Mouse (Mus musculus): Measurements from ENCODE around the gene Ppip5k1. TPM values are rescaled to one million over a fixed set of nuclear protein-coding genes. Genes with fewer than 3 reads are reported as not detected.
"Not testable (repeated sequence)": the region's sequence is repeated elsewhere in the genome, so short reads cannot be mapped to it uniquely, and the experiment has no call there.

The Ppip5k1 gene
- 13.2 and 15.1 TPM in 2 replicates for polyA plus RNA-seq (2016; fragmentation: Nextera tagmentation; extraction: Ambion mirVana)

- H3K36me3 ChIP-seq: no peaks in the 10 kb centered on the region
- peak within 1 kb of the TSS; percentile 82 for H3K9ac ChIP-seq (replicated peaks)
- H3K27me3 ChIP-seq: peaks cover 28% of the 10 kb centered on the region
- ATAC-seq (ENCODE audit: low FRiP score, low read depth): peak; percentile 97
- H3K27ac ChIP-seq (replicated peaks): peak within 1 kb of the TSS; percentile 81
- under 1% methylated on average over 58 of the region's 58 CpGs for WGBS
- peak within 1 kb of the TSS; percentile 82 for H3K4me3 ChIP-seq
- H3K4me1 ChIP-seq: peaks cover 18% of the 10 kb centered on the region
- H3K9me3 ChIP-seq: no peaks in the 10 kb centered on the region
- H3K4me2 ChIP-seq (replicated peaks): peak within 1 kb of the TSS; percentile 73
Observed at GRCm38 (mm10) chr2:121354820-121355592, at the start of gene Ppip5k1. Gene Ppip5k1, minus strand, starts transcription at chr2:121355396.

- no peak for ATAC-seq (ENCODE audit: low FRiP score, low read depth)
- Histone ChIP-seq H3K4me3 (no peak overlapping the region), H3K27me3 (no peaks in the 10 kb centered on the region), H3K9me3 (no peaks in the 10 kb centered on the region; the same call in 1 of the 2 replicates), H3K9ac (replicated peaks) (no peak overlapping the region), H3K4me1 (no peaks in the 10 kb centered on the region), H3K27ac (replicated peaks) (no peak overlapping the region), H3K36me3 (no peaks in the 10 kb centered on the region), H3K4me2 (replicated peaks) (no peak overlapping the region)
Observed at GRCm38 (mm10) chr2:121403296-121403695, 48.1 kb upstream of the Ppip5k1 start.

- WGBS: 14% methylated on average over 8 of the region's 8 CpGs
Observed at GRCm38 (mm10) chr2:121396624-121397023, 41.4 kb upstream of the Ppip5k1 start.

GRCm38 (mm10) chr2:121386961-121387575, 31.9 kb upstream of the Ppip5k1 start, which contains the start of gene Strc:
Gene Strc, minus strand, starts transcription at chr2:121387168.
- H3K9ac ChIP-seq (replicated peaks); H3K4me3 ChIP-seq; H3K4me1 ChIP-seq; ATAC-seq (ENCODE audit: low FRiP score, low read depth); H3K27ac ChIP-seq (replicated peaks); H3K4me2 ChIP-seq (replicated peaks); H3K9me3 ChIP-seq; H3K36me3 ChIP-seq; H3K27me3 ChIP-seq: not testable (repeated sequence)
- 96% methylated on average over 17 of the region's 17 CpGs for WGBS

More at GRCm38 (mm10) chr2:121396624-121397023, 41.4 kb upstream of the Ppip5k1 start:
- no peak for ATAC-seq (ENCODE audit: low FRiP score, low read depth)
- no peak overlapping the region for H3K4me2 ChIP-seq (replicated peaks)
- no peaks in the 10 kb centered on the region for H3K27me3 ChIP-seq
- H3K4me1 ChIP-seq: no peaks in the 10 kb centered on the region
- no peak overlapping the region for H3K4me3 ChIP-seq
- no peak overlapping the region for H3K9ac ChIP-seq (replicated peaks)
- no peaks in the 10 kb centered on the region for H3K36me3 ChIP-seq
- H3K9me3 ChIP-seq: no peaks in the 10 kb centered on the region
- H3K27ac ChIP-seq (replicated peaks): no peak overlapping the region

GRCm38 (mm10) chr2:121374766-121375165, 19.6 kb upstream of the Ppip5k1 start:
- ATAC-seq (ENCODE audit: low FRiP score, low read depth): no peak
- Histone ChIP-seq H3K9ac (replicated peaks) (no peak overlapping the region), H3K36me3 (no peaks in the 10 kb centered on the region), H3K9me3 (no peaks in the 10 kb centered on the region), H3K27me3 (no peaks in the 10 kb centered on the region), H3K4me3 (no peak overlapping the region), H3K4me2 (replicated peaks) (no peak overlapping the region), H3K27ac (replicated peaks) (no peak overlapping the region), H3K4me1 (no peaks in the 10 kb centered on the region)
- WGBS: 49% methylated on average over 2 of the region's 2 CpGs

- Histone ChIP-seq H3K9ac (replicated peaks) (no peak overlapping the region), H3K9me3 (no peaks in the 10 kb centered on the region), H3K4me3 (no peak overlapping the region), H3K4me1 (no peaks in the 10 kb centered on the region), H3K36me3 (no peaks in the 10 kb centered on the region), H3K27me3 (no peaks in the 10 kb centered on the region), H3K4me2 (replicated peaks) (no peak overlapping the region), H3K27ac (replicated peaks) (no peak overlapping the region)
- WGBS: 78% methylated on average over 3 of the region's 3 CpGs
- ATAC-seq (ENCODE audit: low FRiP score, low read depth): no peak
Observed at GRCm38 (mm10) chr2:121372266-121372665, 17.1 kb upstream of the Ppip5k1 start.

GRCm38 (mm10) chr2:121370921-121371320, 15.7 kb upstream of the Ppip5k1 start:
- no peak overlapping the region for H3K4me2 ChIP-seq (replicated peaks)
- no peaks in the 10 kb centered on the region for H3K4me1 ChIP-seq
- ATAC-seq (ENCODE audit: low FRiP score, low read depth): no peak
- H3K27ac ChIP-seq (replicated peaks): no peak overlapping the region
- H3K27me3 ChIP-seq: no peaks in the 10 kb centered on the region
- no peak overlapping the region for H3K4me3 ChIP-seq
- WGBS: 90% methylated on average over 5 of the region's 5 CpGs
- H3K9me3 ChIP-seq: no peaks in the 10 kb centered on the region
- no peaks in the 10 kb centered on the region for H3K36me3 ChIP-seq
- H3K9ac ChIP-seq (replicated peaks): no peak overlapping the region

GRCm38 (mm10) chr2:121368831-121369230, 13.6 kb upstream of the Ppip5k1 start:
- no peaks in the 10 kb centered on the region for H3K36me3 ChIP-seq
- WGBS: 83% methylated on average over 2 of the region's 2 CpGs
- H3K27ac ChIP-seq (replicated peaks): no peak overlapping the region
- H3K4me2 ChIP-seq (replicated peaks): no peak overlapping the region
- H3K9me3 ChIP-seq: no peaks in the 10 kb centered on the region
- no peak overlapping the region for H3K4me3 ChIP-seq
- no peak overlapping the region for H3K9ac ChIP-seq (replicated peaks)
- 0 out of 2 replicates have a peak, but pooled peaks cover 3% of the 10 kb centered on the region for H3K27me3 ChIP-seq
- H3K4me1 ChIP-seq: no peaks in the 10 kb centered on the region
- no peak for ATAC-seq (ENCODE audit: low FRiP score, low read depth)

- peaks cover 16% of the 10 kb centered on the region for H3K27me3 ChIP-seq
- 87% methylated on average over 3 of the region's 3 CpGs for WGBS
- H3K4me1 ChIP-seq: peaks cover 4% of the 10 kb centered on the region
- no peak overlapping the region for H3K4me2 ChIP-seq (replicated peaks)
- ATAC-seq (ENCODE audit: low FRiP score, low read depth): no peak
- no peaks in the 10 kb centered on the region for H3K9me3 ChIP-seq
- no peak overlapping the region for H3K4me3 ChIP-seq
- H3K27ac ChIP-seq (replicated peaks): no peak overlapping the region
- H3K9ac ChIP-seq (replicated peaks): no peak overlapping the region
- H3K36me3 ChIP-seq: no peaks in the 10 kb centered on the region
Observed at GRCm38 (mm10) chr2:121363656-121364055, 8.5 kb upstream of the Ppip5k1 start.

- Histone ChIP-seq H3K27me3 (peaks cover 28% of the 10 kb centered on the region), H3K27ac (replicated peaks) (no peak overlapping the region), H3K4me3 (no peak overlapping the region), H3K4me2 (replicated peaks) (no peak overlapping the region), H3K9me3 (no peaks in the 10 kb centered on the region), H3K36me3 (no peaks in the 10 kb centered on the region), H3K4me1 (peaks cover 13% of the 10 kb centered on the region), H3K9ac (replicated peaks) (no peak overlapping the region)
- ATAC-seq (ENCODE audit: low FRiP score, low read depth): no peak
- 55% methylated on average over 4 of the region's 4 CpGs for WGBS
Observed at GRCm38 (mm10) chr2:121359461-121359860, 4.3 kb upstream of the Ppip5k1 start.

- H3K27me3 ChIP-seq: peaks cover 28% of the 10 kb centered on the region
- no peaks in the 10 kb centered on the region for H3K9me3 ChIP-seq
- peak overlapping the region; percentile 41 for H3K4me3 ChIP-seq
- H3K4me1 ChIP-seq: peaks cover 18% of the 10 kb centered on the region
- H3K36me3 ChIP-seq: no peaks in the 10 kb centered on the region
- peak overlapping the region; percentile 61 for H3K9ac ChIP-seq (replicated peaks)
- peak overlapping the region; percentile 60 for H3K4me2 ChIP-seq (replicated peaks)
- ATAC-seq (ENCODE audit: low FRiP score, low read depth): no peak
- 1% methylated on average over 16 of the region's 16 CpGs for WGBS
- H3K27ac ChIP-seq (replicated peaks): no peak overlapping the region
Observed at GRCm38 (mm10) chr2:121358381-121358780, 3.2 kb upstream of the Ppip5k1 start.

GRCm38 (mm10) chr2:121357961-121358360, 2.8 kb upstream of the Ppip5k1 start:
- Histone ChIP-seq H3K4me1 (peaks cover 18% of the 10 kb centered on the region), H3K27ac (replicated peaks) (no peak overlapping the region), H3K27me3 (peaks cover 28% of the 10 kb centered on the region), H3K36me3 (no peaks in the 10 kb centered on the region), H3K4me2 (replicated peaks) (peak overlapping the region; percentile 60), H3K4me3 (peak overlapping the region; percentile 41; the same call in 1 of the 2 replicates), H3K9ac (replicated peaks) (no peak overlapping the region), H3K9me3 (no peaks in the 10 kb centered on the region)
- 3% methylated on average over 4 of the region's 4 CpGs for WGBS
- no peak for ATAC-seq (ENCODE audit: low FRiP score, low read depth)

Measured in midbrain, embryonic 12.5 days (tissue).